Mouse (Mus musculus): ENCODE results near the gene Cuta. TPM values are rescaled to one million over a fixed set of nuclear protein-coding genes. Genes with fewer than 3 reads are reported as not detected.

Cuta gene
- total RNA-seq, 1 experiment from 2014 or later, result 132 TPM

DNA sequence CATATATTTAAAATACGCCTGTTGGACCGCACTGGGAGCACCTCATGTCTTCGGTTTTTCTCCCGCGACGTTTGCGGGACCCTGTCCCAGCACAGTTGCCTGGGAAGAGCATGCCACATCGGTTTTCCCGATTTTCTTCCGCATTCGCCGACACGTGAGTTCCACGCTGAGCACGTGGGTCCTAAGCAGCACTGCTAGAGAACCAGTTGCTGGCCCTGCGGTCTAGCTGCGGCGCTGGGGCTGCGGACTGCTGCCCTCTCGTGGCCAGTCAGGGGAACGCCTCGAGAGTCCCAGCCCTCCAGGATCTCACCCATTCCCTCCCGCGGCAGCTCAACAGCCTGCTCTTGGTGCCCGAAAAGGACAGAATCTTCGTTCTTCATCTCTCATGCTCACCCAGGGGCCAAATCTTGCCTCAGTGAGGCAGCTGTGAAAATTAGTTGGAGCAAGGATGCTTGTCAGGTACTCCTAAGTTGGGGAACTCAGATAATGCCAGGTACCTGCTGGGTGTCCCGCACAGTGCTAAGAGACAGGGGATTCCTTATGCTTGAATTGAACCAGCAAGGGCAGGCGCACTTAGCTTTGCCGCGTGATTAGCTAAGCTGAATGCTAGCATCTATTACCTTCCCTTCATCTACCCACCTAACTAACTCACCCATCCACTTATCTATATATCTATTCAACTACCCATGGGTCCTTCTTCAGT lies 53.2 kb downstream of the Cuta start:
- DNase-seq, result peak; percentile 93

DNA sequence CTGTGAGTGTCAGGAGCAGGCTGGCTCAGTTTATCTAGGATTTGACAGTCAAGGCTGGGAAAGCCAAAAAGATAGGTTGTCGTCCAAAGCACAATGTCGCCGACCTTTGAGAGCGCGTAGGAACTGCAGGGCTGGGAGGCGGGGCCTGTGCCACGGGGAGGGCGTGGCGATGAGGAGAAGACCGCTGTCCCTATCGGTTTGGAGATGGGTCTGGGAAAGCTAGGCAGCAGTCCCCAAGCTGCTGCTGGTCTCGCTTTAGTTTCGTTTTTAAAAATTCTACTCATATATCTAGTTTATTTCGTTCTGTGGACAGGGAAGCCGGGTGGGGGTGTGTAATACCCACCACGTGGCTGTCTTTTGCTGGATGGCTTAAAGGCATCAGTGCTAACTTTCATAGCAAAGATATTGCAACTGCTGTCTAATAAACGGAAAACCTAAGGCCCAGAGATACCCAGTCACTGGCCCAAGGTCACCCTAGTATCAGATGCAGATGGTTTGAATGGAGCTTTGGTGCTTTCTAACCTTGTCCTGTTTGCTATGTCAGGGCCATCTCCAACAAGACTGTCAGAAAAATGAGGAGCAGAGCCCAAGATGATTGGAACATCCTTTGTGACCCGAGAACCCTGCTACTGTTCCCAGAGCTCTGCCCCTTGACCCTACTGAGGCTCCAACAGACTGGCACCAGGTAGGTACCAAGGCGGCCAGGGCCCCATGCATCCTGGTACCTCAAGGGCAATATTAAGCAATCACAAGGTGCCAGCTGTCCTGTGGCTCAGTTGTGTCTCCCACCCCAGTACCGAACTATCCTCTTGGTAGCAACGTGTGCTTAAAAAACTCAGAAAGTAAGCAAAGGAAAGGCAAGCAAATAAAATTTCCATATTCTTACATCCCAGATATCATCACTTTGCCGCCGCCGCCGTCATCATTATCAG lies 54.1 kb downstream of the Cuta start:
- DNase-seq, result peak; percentile 93

Small RNA genes lying within 50 kb of the gene (microRNA-seq; reads per million reads assigned to microRNA genes)
- gene Gm27775 (0 reads per million in 2 experiments), gene Mir3083 (0.43 to 0.76 reads per million in 2 experiments), gene Mir6968 (1.3 to 4.6 reads per million in 2 experiments)

Other genes with a start within 250 kb of the Cuta start
- gene Crebrf, start 223.9 kb downstream of the Cuta start, total RNA-seq (2021), result 50.2 and 66.8 TPM in 2 replicates
- 21.6 and 28.6 TPM in 2 replicates for gene Bnip1, start 158.5 kb downstream of the Cuta start, total RNA-seq (2021)
- not detected in 2 replicates for gene Nkx2-5, start 94.6 kb downstream of the Cuta start, total RNA-seq (2021)
- 5.0 and 5.2 TPM in 2 replicates for gene Kifc5b, start 22.5 kb downstream of the Cuta start, total RNA-seq (2021)
- 19.9 and 25.3 TPM in 2 replicates for gene Phf1, start 6.5 kb downstream of the Cuta start, total RNA-seq (2021)
- 16.0 and 17.3 TPM in 2 replicates for gene Syngap1, start 1.7 kb upstream of the Cuta start, total RNA-seq (2021)
- gene Zbtb9, start 33.6 kb upstream of the Cuta start, total RNA-seq (2021), result 5.2 and 5.3 TPM in 2 replicates
- 33.5 and 41.7 TPM in 2 replicates for gene Bak1, start 89.4 kb upstream of the Cuta start, total RNA-seq (2021)
- 7.4 and 10.9 TPM in 2 replicates for gene Itpr3, start 117.7 kb upstream of the Cuta start, total RNA-seq (2021)
- 162 and 182 TPM in 2 replicates for gene Uqcc2, start 194.3 kb upstream of the Cuta start, total RNA-seq (2021)
- gene Ip6k3, start 228.2 kb upstream of the Cuta start, total RNA-seq (2021), result 0.53 and 0.56 TPM in 2 replicates

Data from adrenal gland, postnatal 14 days (tissue).